Mouse (Mus musculus): ENCODE measurements around the gene Ssr1.

Gene Ssr1

GRCm38 (mm10) chr13:37946734-37947133, 47.3 kb downstream of the Ssr1 start:
- peak; percentile 60 for DNase-seq (ENCODE audit: low read depth, low spot score)

- DNase-seq (ENCODE audit: low read depth, low spot score): no peak
Observed at GRCm38 (mm10) chr13:37945392-37945791, 48.6 kb downstream of the Ssr1 start.

- DNase-seq (ENCODE audit: low read depth, low spot score): no peak
Observed at GRCm38 (mm10) chr13:37944306-37944705, 49.7 kb downstream of the Ssr1 start.

DNA sequence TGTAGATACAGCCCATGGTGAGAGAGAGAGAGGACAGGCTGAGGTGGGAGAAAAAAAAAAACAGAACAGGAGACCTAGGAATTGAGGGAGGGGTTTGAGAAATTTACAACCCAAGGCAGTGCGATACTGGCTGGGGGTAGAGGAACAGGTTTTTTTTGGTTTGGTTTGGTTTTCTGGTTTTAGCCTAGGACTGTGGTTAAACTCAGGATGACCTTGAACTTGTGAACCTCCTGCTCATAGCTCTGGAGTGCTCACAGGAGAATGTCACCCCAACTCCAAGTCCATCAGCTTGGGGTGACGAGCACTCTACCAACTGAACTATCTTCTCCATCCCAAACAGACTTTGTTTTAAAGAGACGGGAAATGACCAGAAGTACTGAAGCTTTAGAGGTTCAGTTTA, 50.6 kb downstream of the Ssr1 start:
- DNase-seq (ENCODE audit: low read depth, low spot score): no peak

GRCm38 (mm10) chr13:37942887-37943331, 51.1 kb downstream of the Ssr1 start:
- DNase-seq (ENCODE audit: low read depth, low spot score): no peak

DNA sequence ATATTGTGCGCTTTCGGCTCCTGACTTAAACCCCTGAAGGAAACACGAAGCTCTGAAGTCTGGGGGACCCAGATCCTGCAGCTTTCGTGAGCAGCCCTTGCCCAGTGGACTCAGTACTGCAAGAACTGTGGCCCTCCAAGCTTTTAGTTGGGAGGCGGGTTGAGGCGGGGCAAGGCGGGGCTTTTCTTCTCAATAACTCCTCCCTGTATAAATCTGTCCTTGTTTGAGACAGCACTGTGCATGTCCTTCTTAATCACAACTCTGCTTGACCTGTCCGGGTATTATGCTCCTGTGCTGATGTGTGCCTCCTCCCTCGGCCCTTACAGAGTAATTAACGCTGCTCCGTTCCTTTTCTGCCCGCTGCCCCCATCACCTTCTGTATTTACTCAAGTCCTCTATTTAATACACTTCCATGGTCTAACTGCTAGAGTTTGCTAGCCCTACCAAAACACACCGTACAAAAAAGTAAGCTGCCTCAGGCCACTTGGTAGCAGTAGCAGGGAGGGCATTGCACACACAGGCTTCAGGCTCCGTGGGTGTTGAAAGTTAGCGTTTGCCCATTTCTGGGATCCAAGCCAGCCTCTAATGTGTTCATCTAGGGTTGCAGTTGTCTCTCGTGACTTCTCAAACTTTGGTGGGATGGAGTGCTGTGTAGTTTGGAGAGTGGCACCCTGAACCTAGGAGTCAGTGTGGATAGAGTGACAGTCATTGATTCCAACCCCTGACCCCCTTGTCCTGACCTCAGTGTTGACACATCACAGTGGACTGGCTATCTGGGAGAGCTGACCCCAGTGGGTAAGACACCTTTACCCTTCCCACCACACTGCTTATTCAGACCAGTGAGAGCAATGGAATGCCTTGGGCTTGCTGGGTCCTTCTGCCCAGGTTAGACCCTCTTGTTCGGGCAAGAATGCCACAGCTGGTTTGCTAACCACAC, 51.8 kb downstream of the Ssr1 start:
- DNase-seq (ENCODE audit: low read depth, low spot score): no peak

DNA sequence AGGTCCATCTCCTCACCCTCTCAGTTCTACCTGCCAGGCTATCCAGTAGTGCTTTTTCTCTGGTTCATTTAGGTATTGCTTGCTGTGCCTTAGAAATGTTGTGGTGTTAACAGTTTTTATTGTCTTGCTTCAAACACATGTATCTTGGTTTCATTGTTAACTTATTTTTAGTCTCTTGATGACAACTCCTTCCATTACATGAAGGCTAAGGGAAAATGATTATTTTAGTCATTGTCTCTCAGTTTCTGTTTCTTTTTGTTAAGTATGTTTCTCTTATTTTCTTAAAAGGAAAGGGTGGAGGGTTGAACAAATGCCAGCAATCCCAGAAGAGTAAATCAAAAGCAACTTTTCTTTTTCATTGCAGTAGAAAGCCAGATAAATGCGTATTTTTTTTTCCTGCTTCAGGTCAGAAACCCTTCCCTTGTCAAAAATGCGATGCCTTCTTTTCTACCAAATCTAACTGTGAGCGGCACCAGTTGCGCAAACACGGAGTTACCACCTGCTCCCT, 52.8 kb downstream of the Ssr1 start:
- DNase-seq (ENCODE audit: low read depth, low spot score): no peak

DNA sequence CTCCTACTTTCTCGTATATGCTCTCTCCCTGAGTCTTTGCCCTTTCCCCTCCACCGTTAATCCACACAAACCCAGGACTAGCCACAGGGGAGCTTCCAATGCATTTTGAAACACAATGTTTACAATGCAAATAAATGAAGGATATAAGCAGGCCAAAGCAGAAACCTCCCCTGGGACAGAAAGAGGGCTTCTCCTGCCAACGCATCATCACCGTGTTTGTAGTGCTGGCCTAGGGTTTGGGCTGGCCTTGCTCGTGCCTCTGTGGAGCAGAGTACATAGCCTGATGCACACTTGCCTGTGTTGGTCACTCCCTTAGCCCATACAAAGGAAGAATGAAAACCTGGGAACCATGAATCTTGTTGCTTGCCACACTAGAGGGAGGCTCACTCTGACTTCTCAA, 53.4 kb downstream of the Ssr1 start:
- DNase-seq (ENCODE audit: low read depth, low spot score): no peak

GRCm38 (mm10) chr13:37940167-37940566, 53.9 kb downstream of the Ssr1 start:
- no peak for DNase-seq (ENCODE audit: low read depth, low spot score)

- no peak for DNase-seq (ENCODE audit: low read depth, low spot score)
Observed at GRCm38 (mm10) chr13:37936351-37936750, 57.7 kb downstream of the Ssr1 start.

DNA sequence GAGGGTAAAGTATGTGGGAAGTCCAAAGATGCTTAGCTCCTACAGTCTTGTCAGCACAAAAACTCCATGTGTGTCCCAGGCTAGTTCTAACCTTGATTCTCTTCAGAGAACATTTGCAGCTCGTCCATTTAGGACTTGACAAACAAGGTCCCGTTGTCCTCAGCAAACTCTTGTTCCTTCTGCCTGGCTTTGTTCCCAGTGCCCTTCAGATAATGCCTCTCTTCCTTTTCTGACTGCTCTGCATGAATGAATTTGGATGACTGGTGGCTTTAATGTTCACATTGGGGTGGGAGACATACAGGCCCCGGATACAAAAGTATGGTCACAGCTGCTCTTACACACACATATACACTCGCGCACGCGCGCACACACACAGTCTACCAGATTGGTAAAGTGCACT, 59.1 kb downstream of the Ssr1 start:
- no peak for DNase-seq (ENCODE audit: low read depth, low spot score)

GRCm38 (mm10) chr13:37934075-37934474, 59.9 kb downstream of the Ssr1 start:
- no peak for DNase-seq (ENCODE audit: low read depth, low spot score)

GRCm38 (mm10) chr13:37931210-37931922, 62.7 kb downstream of the Ssr1 start:
- no peak for DNase-seq (ENCODE audit: low read depth, low spot score)

GRCm38 (mm10) chr13:37930621-37931020, 63.4 kb downstream of the Ssr1 start:
- no peak for DNase-seq (ENCODE audit: low read depth, low spot score)

GRCm38 (mm10) chr13:37930091-37930490, 63.9 kb downstream of the Ssr1 start:
- no peak for DNase-seq (ENCODE audit: low read depth, low spot score)

DNA sequence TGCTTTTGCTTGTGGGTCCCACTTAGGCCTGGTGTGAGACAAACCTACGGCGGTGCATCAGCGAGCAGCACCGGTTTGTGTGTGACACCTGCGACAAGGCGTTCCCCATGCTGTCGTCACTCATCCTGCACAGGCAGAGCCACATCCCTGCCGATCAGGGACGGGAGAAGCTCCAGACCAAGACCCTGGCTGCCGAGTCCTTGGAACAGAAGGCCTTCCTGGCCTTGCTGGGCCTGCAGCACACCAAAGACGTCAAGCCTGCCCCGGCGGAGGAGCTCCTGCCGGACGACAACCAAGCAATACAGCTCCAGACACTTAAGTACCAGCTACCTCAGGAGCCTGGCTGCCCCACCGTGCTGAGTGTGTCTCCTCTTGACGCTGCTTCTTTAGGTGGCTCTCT, 64.5 kb downstream of the Ssr1 start:
- no peak for DNase-seq (ENCODE audit: low read depth, low spot score)

DNA sequence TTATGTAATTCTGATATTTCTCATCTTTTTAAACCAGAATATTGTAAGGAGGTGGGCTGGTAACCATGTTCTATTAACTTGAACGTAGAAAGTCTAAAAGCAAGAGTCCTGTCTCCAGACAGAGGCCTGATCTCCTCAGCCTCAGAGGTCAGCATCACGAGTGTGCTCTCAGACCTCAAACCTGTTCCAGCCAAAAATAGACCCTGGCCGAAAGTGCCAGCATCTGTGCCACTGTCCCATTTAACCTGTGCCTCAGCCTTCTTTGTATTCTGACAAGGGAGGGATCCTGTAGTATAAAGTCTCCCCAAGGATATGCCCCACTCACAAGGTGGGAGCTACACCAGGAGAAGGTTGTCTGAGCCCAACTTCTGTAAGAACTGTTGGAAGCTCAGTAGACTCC, 67.6 kb downstream of the Ssr1 start:
- DNase-seq (ENCODE audit: low read depth, low spot score): no peak

DNA sequence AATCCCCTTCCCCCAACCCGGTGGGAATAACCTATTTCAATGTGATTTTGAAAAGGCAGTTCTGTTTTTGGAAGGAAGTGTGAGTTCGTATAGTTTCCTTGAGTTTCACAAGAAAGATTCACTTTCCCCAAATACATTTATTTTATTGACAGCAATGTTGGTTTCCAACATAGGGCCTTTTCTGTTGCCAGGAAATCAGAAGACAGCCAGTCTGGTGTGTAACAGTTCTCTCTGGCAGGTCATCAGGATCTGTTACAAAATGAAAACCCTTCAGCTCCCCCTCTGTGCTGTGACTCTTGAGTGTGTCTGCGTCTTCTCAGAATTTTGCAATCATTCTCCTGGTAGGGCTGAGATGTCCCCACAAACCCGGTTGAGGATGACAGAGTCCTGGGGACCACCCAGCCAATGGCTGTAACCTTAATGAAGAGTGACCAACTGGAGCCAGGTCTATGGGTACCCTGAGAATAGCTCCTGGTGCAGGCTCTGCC, 69.5 kb downstream of the Ssr1 start:
- DNase-seq (ENCODE audit: low read depth, low spot score): no peak

GRCm38 (mm10) chr13:37923643-37924460, 70.2 kb downstream of the Ssr1 start:
- no peak for DNase-seq (ENCODE audit: low read depth, low spot score)

DNA sequence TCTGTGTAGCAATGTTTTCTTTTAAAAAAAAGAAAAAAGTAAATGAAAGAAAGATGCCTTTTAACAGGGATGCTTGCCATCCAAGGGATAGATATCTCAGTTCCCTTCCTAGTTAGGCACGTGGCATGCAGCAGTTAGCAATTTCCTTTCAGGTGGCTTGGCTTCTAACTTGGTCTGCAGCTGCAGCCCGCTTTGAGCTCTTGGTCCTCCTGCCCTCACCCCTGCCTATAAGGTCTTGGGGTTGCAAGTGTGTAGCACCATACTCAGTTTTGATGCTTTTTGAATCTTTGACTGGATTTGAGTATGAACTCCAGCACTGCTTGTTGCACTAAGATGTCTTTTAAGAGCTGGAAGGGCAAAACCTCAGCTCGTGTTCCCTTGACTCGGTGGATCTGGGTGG, 70.9 kb downstream of the Ssr1 start:
- no peak for DNase-seq (ENCODE audit: low read depth, low spot score)

GRCm38 (mm10) chr13:37920727-37921126, 73.3 kb downstream of the Ssr1 start:
- no peak for DNase-seq (ENCODE audit: low read depth, low spot score)

Data from retina, postnatal 7 days (tissue).